Mouse (Mus musculus) erythroblast, adult 5-6 weeks (primary cell): ENCODE measurements around the gene Osbpl6. TPM values are rescaled to one million over a fixed set of nuclear protein-coding genes. Genes with fewer than 3 reads are reported as not detected.
A peak's percentile ranks its signal among the peaks of the same experiment; 100 is the strongest.

Source experiments
- ATAC-seq: replicated peaks from 2 replicates; pipeline ENCODE4 v1.8.0; 2016; ENCODE audit warnings: moderate number of reproducible peaks, mild to moderate bottlenecking, moderate TSS enrichment, inconsistent platforms; ENCODE audit not compliant: poor library complexity, low FRiP score, severe bottlenecking
- total RNA-seq, 2 experiments: library from RNA; stranded (forward) in 1 of 2; stranded (reverse) in 1 of 2; fragments of 150-400 nt in 1 of 2; fragments of 200-764, 138-1000 nt in 1 of 2; gene quantifications; 2 replicates each; pipeline versions ENCODE4 v1.2.3 to v1.2.4; 2015 to 2017; ENCODE audit warnings: low replicate concordance in 2 of 2

Osbpl6 gene
- total RNA-seq (2015; ENCODE audit: low replicate concordance): not detected in 2 replicates
- 0.14 TPM in 1 of 2 replicates, not detected in the other for total RNA-seq (2017; ENCODE audit: low replicate concordance)

DNA sequence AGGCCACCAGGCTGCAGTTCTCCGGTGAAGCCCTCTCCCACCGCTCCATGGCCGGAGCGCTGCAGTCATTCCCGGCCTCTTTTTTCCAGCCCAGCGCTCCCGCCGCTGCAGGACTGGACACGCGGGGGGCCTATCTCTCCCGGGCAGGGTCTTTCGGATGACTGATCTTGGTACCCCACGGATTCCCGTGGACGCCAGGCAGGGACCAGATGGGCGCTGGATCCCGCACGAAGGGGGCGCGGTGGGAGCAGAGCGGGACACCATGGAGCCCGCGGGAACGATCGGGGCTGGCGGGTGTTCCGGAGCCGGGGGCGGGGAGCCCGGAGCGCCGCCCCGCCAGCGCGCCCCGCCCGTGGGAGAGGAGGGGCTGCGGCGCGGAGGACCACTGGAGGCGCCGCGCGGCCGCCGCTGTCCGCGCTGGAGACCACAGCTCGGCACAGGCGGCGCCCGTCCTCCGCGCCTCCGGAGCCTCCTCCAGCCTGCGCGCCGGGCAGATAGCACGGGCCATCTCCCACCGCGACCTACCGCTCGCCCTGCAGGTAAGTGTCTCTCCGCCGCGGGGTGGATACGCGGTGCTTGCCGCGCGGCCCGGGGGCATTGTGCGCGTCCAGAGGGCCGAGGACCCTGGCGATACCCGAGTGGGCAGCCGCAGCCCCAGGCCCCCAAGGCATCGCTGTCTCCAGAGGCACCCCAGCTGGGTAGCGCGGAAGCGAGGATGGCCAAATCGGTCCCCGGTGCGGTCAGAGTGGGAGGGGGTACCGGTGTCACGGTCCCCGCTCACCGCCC, at the start of gene Osbpl6:
Gene Osbpl6, plus strand, starts transcription at position 358 of the 786 bp plus-strand sequence.
- no peak for ATAC-seq

DNA sequence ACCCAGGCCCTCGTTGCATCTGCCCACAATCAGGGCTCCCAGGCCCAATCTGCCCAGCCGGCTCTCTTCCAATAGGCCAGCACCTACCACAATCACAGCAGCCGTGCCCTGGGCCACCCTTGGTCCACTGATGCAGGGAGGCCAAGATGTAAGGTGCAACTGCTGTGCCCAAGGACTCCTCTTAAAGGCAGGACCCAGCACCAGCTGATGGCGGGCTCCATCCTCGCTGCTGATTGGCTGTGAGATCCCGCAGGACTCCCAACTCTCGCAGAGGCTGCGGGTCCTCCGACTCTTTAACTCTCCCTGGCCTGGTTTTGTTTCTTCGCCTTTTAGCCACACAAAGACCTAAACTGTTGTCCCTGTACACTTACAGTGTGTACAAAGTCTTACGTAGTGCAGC, 46.1 kb upstream of the Osbpl6 start, which contains the start of gene Cyct:
Gene Cyct, minus strand, starts transcription at position 225 of the 400 bp plus-strand sequence.
- no peak for ATAC-seq

DNA sequence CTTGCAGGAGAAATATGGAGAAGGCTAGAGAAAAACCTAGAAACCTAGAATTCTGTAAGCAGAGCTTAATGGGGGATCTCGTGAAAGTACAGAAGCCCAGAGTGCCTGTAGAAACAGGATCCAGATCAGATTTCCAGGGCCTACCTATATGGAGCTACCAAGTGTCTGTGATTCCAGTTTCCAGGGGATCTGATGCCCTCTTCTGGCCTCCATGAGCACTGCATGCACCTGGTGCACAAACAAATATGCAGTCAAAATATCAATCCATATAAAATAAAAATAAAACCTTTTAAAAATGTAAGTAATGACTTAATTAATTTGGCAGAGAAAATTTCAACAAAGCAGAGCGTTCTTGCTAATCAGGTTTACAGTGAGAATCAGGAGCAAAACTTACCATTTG, 44.2 kb upstream of the Osbpl6 start:
- no peak for ATAC-seq

DNA sequence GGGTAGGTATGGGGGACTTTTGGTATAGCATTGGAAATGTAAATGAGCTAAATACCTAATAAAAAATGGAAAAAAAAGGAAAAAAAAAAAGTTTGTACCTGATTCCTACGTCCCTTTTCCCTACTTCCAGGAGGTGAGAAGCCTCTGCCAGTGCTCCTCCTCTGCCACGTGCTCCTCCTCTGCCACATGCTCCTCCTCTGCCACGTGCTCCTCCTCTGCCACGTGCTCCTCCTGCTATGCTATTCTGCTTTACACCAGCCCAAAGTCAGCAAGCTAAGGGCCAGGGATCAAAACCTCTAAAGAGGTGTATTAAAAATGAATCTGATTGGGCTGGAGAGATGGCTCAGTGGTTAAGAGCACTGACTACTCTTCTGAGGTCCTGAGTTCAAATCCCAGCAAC, 40.5 kb upstream of the Osbpl6 start:
- ATAC-seq: no peak

DNA sequence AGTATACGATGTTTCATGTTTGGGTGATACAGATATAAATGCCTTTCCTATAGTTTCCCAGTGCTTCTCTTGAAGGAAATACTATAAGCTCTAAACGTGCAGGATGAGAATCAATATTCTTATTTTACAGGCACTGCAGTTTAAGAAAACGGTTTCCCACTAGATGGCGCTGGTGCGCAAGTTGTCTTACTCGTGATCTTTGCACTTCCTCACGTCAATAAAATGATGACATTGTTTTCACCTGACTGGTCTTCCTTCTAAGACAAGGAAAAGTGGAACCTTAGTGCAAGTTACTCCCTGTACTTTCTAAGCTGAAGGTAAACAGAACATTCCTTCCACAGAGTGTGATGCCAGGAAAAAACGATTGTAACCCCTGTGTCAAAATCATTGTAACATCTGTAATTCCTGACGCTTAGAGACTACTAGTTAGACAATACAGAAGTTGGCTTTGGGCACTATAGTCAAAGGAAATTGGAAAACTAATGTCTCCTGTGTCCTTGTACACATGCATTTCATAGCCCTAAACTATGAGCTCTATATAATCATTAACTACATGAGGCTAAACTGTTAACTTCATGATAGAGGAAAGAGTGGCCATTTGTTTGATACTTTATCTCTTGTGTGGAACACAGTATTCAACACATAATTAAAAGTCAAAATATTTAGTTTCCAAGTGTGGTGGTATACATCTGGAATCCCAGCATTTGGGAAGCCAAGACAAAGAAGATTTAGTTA, 39.0 kb upstream of the Osbpl6 start:
- ATAC-seq: no peak

DNA sequence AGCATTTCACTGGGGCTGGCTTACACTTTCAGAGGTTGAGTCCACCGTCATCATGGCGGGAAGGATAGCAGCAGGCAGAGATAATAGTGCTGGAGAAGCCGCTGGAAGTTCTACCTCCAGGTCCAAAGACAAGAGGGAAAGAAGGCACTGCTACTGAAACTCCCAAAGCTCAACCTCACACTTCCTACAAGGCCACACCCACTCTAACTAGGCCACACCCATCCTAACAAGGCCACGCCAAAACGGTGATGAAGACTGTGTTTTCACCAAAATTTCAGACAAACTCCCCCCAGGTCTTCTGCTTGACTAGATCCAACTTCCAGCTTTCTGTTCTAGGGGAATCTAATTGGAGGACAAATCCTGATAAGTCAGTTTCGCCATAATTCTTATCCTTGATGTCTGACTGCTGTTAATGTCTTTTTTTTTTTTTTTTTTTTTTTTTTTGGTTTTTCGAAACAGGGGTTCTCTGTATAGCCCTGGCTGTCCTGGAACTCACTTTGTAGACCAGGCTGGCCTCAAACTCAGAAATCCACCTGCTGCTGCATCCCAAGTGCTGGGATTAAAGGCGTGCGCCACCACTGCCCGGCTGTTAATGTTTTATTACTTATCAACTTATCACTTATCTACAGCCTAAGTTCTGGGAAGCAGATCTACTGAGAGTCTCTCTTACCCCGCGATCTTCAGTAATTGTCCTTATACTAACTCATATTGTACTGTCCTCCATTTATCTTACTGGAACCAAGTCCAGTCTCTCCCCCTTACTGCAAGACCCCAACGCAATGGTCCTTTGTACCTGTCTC, 37.2 kb upstream of the Osbpl6 start:
- no peak for ATAC-seq

DNA sequence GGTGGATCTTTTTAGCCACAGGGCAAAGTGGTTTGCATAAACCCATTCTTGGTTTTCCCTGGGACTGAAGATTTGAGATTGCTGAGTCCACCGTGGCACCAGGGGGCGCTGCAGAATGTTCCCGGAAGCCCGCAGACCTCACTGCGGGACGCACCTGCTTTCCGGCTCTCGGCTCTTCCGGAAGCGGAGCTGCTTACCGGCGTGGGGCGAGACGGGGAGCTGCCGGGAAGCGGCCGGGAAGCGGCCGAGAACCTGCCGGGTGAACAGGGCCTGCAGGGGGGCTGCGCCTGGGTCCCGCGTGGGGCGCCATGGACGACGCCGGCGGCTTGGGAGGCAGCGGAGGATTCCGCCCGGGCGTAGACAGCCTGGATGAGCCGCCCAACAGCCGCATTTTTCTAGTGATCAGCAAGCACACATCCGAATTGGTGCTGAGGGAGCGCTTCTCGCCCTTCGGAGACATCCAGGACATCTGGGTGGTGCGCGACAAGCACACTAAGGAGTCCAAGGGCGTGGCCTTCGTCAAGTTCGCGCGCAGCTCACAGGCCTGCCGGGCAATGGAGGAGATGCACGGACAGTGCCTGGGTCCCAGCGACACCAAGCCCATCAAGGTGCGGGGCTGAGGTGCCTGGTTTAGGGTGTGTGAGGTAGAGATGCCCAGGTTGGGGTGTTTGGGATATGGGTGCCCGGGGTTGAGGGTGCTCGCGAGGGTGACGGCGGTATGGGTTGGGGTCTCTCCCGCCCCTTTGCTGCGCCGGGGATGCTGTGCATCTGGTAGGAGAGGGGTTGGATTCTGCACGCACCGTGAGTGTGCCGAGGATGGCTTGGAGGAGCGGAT, 36.3 kb upstream of the Osbpl6 start, which contains the start of gene Rbm45:
Gene Rbm45, plus strand, starts transcription at position 164 of the 835 bp plus-strand sequence.
- ATAC-seq: peak; percentile 90

DNA sequence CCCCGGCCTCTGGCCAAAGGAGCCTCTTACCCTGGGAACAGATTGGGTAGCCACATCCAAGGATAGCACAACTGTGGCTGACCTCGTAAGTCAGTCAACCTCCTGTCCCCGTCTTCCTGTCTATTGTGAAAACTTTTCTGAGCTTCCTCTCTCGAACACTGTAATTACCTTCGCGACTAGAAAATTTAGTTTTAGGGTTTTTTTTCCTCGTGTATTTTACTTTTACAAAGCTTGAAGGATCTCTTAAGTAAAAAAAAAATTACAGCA, 35.7 kb upstream of the Osbpl6 start:
- ATAC-seq: peak; percentile 49

DNA sequence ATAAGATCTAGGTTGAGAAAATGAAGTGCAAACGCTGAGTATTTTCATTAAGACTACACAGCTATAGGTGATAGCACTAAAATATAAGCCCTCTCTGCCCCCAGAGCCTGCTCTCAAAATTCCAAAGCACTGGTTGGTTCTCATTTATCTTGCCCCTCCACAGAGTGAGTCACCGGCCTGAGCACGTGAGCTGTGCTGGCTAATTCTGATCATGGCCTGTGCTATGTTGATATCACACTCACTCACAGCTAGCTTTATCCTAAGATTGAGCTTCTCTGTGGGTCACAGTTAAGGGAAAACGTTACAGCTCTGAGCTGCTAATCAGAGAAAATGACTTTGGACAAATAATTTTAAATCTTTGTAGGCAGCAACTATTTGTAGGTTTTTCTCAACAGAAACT, 34.1 kb upstream of the Osbpl6 start:
- no peak for ATAC-seq

DNA sequence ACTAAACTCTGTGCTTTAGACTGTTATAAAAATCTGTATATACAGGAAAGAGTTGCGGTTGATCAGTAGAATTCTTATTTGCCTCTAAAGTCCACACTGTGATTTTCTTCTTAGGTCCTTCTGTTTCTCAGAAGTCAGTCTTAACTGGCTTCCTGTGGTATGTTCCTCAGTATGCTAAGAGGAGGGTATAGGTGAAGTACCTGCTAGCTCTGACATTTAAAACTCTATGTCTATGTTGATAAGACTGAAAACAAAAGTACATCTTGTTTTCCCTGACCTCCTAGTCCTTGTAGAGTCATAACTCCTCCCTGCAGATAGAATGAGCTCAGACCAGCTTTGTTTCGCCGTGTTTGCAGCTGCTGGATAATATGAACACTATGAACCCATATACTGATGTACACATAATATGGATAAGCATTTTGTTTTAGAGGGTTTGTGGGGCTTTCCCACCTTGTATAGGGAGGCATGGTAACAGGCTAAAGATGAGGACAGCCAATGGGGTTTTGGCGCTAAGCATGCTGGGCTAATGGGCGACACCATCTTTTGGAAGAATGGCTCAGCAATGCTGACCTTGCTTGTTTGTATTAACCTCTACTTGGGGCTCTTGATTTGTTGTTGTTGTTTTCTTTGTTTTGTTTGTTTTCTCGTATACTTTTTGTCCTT, 31.6 kb upstream of the Osbpl6 start:
- ATAC-seq: no peak

DNA sequence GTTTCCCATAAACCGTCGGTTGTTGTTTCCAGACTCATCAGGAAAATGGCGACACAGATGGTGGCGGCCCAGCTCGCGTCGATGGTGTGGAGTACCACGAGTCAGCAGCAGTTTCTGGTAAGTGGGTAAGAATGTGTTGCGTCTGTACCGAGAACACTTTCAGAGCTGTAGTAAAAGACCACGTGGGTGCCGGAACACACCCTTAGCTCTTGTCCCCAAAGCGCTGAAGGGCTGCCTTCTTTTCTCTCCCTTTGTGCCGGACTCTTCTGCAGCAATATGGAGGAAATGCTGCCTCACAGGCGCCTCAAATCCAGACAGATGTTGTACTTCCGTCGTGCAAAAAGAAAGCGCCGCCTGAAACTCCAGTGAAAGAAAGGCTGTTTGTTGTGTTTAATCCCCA, 27.7 kb upstream of the Osbpl6 start:
- ATAC-seq: no peak

DNA sequence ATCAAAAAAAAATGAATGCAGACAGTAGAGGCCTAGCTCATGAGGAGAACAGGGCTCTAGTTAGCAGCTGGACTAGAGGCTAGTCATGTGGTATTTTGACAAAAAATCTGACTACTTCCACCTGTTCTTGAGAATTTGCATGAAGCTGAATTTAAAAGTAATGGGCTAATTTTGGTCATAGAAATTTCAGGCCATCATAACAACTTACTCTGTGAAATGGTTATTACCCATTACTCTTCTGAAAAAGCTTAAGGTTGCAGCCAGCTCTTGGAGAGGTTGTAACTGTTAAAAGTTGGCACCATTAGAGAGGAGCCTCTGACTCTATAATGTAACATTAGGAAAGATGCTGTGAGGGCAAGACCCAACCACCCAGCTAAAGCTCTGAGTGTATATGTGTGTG, 19.8 kb upstream of the Osbpl6 start:
- no peak for ATAC-seq

DNA sequence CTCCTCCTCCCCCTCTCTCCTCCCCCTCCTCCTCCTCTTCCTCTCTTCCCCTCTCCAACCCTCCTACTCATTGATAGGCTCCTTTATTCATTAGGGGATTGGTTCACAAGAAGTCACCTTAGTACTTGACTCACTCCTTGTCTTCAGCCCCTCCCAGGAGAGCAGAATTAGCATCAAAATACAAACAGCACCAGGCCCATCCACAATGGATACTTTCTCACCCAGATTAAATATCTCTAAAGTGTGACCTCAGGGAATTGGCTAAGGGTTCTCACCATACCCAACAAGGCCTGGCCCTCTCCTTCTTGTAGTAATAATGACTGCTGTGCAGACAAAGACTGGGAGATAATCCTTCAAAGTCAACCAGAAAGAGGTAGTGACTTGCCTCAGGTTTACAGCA, 6.1 kb upstream of the Osbpl6 start:
- no peak for ATAC-seq

DNA sequence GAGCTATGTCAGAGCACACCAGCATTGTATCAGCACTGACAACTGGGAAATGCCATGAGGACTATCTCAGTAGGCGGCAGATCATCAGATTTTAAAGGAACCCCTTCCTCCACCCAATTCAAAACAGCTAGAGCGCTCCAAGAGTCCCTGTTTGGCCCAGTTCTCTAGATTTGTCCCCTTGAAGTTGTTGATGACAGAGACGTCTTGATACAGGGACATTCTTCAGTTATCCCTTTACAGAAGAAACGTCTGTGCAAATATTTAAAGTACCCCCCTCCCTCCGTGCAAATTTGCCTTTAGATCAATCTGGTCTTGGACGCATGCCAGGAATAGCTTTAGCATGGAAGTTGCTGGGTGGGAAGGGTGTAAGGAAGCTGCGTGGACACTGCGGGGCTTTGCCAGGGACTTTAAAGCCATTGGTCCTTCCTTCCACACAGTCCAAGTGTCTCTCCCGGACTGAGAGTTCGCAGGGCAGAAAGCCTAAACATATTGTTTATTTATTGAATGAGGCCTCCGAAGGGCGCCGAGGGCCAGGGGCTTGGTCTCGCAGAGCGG, 635 bp upstream of the Osbpl6 start:
- no peak for ATAC-seq

DNA sequence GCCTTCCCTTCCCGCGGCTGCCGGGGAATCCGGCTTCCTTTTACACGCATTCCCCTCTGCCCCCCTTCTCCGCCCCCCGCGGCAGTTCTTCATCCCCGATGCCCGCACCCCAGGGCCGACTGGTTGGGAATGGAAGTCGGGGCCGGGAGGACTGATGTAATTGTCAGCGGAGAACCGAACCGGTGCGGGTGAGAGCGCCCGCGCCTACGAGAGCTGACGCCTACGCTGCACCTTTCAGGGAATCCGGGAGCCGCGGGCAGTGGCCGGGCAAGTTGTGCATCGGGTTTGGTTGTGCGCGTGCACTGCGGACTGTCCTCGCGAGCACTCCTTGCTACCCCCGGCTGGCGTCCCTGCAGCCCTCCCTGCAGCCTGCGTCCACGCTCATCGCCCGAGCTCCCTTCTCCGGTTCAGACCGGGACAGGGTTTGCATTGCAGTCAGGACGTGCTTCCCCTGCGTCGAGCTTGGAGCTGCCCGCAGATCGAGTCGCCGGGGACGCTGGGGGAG, 681 bp downstream of the Osbpl6 start:
- ATAC-seq: no peak

DNA sequence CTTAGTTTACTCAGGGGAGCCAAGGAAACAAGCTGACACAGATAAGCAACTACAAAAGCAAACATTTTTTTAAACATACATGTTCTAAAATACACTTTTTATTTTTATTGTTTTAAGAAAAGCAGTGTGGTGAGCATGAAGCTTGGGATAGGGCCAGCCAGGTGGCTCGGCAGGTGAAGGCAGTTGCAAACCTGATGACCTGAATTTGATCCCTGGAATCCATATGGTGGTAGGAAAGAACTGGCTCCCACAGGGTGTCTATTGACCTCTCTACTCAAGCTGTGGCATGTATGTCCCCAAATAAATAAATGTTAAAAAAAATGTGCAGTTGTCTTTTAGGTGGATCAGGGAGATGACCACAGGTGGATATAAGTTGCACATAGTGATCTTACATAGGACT, 3.2 kb downstream of the Osbpl6 start:
- ATAC-seq: no peak

DNA sequence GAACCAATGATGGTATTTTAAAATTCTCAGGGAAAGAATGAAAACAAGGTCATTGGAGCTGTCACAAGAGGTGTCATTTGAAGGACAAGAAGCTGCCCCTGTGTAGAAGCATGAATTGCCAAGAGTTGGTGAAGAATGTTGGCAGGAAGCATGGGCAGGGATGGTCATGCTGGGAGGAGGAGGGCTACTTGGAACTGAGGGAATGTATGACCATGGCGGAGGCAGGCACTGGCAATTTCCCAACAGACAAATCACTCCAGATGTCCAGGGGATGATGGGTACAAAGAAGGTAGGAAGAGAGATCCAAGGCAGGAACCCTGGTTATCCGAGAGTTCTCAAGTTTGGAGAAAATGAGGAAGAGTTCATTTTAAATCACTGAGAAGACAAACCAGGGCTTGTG, 3.7 kb downstream of the Osbpl6 start:
- ATAC-seq: no peak

DNA sequence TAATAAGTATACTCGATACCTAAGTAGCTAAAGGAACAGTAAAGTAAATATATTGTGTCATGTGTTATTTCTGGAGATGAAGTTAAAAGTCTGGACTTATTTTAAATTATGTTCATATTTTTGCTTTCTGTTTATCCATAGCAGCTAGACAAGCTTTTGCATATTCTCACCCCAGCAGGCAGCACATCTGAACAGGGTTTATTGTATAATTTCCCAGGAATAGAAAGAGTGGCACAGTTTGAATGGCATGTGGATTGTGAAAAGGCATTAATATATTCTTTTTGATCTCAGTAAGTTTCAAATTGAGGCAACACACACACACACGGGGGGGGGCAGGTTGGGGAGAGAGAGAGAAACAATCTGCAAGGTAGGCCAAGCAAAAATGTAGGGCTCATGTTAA, 6.6 kb downstream of the Osbpl6 start:
- ATAC-seq: no peak
